Mouse (Mus musculus): Measurements from ENCODE around the gene Itgb4. TPM values are rescaled to one million over a fixed set of nuclear protein-coding genes. Genes with fewer than 3 reads are reported as not detected.
"Not testable (repeated sequence)": the region's sequence is repeated elsewhere in the genome, so short reads cannot be mapped to it uniquely, and the experiment has no call there.

The Itgb4 gene
- polyA plus RNA-seq, 2 experiments from 2014 or later, result not detected

DNA sequence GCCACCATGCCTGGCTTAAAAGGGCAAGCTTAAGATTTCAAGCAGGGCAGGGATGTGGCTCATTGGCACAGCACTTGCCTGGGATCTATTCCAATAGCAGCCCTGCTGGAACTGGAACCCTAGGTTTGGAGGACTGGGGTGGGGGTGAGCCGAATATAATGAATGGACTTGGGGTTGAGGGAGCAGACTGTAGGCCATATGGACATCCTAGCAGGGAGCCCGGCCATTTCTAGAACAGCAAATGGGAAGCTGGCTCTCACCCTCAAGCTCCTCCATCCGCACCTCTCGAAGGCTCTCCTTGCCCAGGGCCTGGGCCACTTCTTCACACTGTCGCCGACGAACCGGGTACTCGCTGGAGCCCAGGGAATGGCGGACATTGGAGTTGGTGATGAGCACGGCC is 35.2 kb downstream of the Itgb4 start:
- ATAC-seq, result no peak

DNA sequence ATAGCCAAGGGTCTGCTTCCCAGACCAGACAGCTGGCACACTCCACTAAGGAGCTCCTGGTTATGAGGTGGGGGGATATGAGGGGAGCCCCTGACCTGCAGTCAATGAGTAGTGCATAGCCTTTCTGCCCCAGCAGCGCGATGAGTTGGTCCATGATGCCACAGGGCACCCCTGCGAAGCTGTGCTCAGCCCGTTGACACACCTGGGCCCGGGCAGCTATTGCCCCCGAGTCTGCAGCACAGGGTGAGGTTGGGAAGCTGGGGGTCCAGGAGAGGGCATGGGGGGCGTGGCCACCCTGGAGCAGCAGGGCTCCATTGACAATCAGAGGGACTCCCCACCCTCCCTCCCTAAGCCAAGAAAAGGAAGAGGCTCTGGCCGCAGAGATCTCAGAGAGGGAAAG is 35.6 kb downstream of the Itgb4 start:
- no peak for ATAC-seq

DNA sequence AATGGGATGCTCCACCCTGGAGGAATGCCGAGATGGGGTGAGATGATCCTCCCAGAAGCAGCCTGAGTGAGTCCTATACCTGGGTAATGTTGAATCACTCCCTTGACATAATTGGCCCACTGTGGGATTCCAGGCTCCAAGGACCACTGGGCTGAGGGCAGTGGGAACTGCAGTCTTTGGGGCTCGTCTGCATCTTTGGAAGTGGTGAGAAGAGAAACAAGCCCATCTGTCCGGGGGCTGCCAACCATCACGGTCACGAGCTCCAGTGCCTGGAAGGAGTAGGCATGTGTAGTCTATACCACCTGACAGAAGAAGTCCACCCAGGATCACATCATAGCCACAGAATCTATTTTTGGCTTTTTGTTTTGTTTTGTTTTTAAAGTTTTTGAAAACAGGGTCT is 36.4 kb downstream of the Itgb4 start:
- ATAC-seq, result no peak

DNA sequence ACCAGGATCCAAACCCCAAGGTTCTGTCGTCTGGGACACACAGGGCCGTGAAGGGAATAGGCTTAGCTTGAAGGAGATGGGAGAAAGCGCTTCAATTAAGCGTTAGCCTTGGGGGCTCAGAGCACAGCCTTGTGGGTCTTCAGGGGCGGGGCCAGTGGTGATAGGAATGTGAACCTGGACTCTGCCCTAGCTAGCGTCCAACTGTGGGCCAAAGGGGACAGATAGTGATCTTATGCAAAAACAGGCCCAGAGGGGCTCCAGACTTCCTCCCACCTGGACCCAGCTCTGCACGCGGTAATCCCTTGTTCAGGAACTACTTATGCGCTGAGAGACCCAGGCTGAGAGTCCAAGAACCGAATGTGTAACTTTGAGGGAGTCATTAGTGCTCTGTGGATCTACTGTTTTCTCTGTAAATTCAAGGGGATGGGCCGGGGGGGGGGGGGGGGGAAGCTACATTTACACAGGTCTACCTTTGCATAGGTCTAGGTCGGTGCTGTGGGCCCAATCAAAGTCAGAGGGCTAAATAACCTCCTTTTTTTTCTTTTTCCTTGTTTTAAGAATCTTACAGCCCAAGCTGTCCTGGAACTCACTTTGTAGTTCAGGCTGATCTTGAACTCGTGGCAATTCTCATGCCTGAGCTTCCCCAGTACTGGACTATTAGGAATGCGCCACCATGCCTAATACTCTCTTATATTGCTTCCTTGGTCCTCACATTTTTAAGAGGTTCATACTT is 37.2 kb downstream of the Itgb4 start:
- no peak for ATAC-seq

DNA sequence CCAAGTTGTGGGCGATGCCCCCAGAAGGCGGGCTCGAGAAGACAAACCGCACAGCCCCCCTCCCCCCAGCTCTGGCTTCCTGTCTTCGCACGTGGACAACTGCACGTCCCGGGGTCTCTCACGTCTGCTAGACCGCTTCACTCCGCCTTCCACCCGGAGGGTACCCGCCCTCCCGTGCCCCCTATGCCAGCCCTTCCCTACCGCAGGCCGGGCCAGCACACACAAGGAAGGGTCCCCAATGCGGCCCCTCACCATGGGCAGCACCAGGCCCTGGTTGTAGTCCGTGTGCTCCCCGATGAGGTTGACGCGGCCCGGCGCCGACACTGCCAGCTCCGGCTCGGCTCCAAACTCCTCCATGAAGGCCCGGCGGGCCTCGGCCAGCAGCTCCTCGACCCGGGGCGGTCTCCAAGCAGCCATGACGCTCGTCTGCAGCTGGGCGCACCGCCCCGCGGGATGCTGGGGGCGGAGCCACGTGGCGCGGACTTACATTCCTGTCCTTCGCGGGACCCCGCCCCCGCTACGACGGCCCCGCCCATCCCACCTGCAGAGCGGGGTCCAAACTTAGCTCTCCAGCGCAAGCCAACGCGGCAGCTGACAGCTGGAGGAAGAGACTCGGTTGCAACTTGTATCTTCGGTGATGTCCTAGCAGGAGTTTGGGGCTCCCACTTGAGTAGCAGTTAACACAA is 37.9 kb downstream of the Itgb4 start, which contains the start of gene Galk1:
Gene Galk1, minus strand, starts transcription at position 458 of the 686 bp plus-strand sequence.
- ATAC-seq, result peak; percentile 94

DNA sequence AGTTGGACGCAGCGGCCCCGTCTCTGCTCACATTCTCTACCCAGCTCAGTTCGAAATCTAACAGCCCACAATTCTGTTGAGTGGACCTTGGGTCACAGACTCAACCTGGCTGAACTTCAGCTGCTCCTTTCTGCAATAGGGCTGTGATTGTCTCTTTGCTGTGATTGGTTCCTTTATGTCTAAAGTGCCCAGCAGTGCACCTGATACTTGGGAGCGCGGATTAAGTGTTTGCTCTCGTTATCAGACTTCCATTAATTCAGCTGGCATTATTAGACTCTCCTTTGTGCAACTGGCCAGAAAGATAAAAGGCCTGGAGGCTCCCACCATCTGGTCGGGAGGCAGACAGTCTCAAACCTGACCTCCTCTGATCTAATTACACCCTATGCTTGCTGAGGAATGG is 40.3 kb downstream of the Itgb4 start:
- no peak for ATAC-seq

DNA sequence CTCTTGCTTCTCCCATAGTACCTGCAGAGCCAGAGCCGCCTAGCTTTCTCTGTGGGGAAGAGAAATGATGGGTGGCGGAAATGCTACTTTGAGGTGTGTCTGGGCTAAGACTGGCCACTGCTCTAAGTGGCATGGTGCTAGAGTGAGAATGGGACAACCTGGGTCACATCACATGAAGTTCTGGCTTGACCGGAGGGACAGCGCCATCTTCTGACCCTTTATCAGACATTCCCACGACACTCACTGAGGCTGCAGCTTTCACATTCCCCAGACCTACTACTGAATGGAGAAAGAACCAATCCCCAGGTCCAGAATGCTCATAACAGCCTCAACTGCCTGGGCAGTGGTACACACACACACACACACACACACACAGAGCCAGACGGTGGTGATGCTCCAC is 43.6 kb downstream of the Itgb4 start:
- ATAC-seq, result no peak

DNA sequence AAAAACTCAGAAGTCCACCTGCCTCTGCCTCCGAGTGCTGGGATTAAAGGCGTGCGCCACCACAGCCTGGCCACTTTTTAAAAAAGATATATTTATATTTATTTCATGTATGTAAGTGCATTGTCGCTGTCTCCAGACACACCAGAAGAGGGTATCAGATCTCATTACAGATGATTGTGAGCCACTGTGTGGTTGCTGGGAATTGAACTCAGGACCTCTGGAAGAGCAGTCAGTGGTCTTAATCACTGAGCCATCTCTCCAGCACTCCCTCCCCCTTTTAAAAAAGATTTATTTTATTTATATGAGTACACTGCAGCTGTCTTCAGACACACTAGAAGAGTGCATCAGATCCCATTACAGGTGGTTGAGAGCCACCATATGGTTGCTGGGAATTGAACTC is 44.4 kb downstream of the Itgb4 start:
- not testable (repeated sequence) for ATAC-seq

DNA sequence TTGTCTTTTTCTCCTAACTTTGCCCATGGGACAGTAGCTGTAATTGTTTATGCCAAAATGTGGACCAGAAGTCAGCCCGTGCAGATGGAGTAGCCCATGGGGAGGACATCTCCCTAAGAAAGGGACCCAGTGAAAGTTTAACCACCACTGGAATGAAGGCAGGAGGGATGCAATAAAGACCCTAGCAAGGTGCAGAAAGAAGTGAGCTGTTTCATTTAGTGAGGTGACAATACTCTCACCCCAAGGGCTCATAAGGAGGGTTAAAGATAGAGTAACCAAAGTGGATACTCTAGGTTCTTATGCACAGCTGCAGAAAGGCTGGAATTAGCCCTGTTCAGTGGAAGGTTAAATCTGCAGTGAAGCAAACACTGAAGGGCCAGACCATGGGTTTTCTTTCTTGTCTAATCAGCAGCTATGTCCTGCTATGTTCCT is 44.9 kb downstream of the Itgb4 start:
- ATAC-seq, result no peak

DNA sequence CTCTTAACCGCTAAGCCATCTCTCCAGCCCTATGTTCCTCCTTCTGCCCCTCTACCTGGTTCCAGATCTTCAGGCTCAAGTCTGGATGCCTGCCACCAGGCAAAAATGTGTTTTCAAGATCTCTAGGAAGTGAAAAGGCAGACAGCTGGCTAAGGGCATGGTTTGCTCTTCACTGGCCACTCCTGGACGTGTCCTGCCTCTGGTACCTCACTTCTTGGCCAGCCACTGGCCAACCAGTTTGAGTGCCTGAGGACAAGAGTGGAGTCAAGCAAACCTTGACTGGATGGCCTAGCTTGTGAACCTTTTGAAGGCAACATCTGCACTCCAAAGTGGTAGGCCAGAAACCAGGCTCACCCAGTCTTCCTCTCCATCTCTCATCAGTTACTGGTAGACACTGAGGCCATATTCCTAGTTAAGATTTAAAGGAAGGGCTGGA is 45.5 kb downstream of the Itgb4 start:
- ATAC-seq, result no peak

DNA sequence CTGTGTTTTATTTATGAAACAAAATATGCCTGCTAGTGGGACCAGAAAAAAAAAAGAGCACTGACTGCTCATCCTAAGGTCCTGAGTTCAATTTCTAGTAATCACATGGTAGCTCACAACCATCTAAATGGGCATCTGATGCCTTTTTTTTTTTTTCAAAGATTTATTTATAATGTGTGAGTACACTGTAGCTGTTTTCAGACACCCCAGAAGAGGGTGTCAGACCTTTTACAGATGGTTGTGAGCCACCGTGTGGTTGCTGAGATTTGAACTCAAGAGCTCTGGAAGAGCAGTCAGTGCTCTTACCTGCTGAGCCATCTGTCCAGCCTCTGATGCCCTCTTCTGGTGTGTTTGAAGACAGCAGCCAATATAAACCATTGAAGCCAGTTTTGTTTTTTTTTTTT is 46.0 kb downstream of the Itgb4 start:
- no peak for ATAC-seq

DNA sequence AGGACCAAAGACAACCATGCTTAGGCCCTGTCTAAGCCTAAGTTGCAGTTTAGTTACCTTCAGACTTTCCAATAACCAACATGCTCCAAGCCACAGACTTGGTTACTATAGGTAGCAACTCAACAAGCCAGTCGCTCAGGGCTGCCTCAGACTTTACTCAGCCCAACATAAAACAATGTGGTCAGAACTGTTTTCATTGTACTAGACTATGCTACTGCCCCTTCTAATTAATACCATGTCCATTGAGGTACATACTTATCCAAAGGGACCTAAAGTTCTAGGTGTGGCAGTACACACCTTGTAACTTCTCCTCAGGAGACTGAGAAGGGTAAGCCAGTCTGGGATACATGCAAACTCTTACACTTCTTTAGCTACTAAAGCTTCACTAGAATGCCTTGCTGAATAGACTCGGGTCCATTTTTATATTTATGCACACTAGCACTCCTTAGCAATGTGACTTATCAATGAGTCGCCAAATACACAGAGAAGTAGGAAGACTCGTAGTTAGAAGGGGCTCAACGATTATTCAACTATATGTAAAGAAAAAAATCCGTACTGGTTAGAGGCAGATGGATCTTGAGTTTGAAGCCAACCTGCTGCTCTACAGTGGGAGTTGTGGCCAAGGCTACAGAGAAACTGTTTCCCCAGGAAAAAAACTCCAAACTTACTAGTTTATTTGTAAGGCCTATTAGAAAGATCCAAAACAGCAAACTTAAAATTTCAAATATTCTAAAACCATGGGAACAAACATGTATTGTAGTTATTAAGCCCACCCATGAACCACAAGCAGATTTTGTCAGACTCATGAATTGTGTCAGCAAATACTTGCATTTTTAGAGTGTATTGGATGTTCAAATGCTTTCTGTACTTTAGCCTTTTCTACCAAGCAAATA is 47.1 kb downstream of the Itgb4 start:
- ATAC-seq, result no peak

DNA sequence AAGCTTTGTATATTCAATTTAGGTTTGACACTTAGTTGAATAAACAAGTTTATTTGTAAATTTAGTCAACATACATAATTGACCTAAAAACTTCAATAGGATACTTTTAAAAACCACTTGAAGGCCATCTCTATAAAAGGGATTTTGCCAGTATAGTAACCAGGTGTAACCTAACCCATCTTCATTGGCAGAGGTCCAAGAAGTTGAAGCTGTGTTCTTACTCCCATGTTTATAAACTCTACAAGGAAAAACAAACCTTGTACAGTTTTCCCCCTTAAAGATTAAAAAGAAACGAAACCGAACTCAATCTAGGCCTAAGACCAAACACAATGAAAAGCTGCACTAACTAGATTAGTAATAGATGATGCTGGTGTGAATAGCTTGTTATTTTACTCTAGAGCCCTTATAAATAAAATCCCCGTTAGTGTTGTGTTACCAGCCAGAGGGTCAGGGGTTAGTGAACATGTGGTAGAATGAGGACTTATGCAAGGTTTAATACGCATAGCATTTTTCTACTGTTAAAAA is 47.8 kb downstream of the Itgb4 start:
- ATAC-seq, result no peak

DNA sequence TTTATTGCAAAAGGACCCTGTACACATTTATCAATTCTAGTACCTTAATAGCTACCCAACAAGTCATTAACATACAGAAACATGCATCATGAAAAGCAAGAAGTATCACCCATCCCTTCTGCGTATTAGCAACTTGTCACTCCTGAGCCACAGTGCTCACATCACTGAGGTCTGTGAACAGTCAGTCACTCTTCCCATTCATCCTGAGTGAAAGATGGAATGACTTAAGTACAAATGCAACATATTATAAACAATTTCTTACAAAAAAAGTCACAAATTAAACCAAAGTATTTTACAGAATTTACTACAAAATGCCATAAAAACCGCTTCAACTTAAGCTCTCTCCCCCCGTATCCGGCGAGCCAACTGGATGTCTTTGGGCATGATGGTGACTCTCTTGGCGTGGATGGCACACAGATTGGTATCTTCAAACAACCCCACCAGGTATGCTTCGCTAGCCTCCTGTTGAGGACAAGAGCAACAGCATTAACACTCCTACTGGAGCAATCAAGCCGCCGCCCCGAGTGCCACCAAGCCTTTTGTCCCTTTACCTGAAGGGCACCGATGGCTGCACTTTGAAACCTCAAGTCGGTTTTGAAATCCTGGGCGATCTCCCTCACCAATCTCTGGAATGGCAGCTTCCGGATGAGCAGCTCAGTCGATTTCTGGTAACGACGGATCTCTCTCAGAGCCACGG is 48.7 kb downstream of the Itgb4 start:
- not testable (repeated sequence) for ATAC-seq

DNA sequence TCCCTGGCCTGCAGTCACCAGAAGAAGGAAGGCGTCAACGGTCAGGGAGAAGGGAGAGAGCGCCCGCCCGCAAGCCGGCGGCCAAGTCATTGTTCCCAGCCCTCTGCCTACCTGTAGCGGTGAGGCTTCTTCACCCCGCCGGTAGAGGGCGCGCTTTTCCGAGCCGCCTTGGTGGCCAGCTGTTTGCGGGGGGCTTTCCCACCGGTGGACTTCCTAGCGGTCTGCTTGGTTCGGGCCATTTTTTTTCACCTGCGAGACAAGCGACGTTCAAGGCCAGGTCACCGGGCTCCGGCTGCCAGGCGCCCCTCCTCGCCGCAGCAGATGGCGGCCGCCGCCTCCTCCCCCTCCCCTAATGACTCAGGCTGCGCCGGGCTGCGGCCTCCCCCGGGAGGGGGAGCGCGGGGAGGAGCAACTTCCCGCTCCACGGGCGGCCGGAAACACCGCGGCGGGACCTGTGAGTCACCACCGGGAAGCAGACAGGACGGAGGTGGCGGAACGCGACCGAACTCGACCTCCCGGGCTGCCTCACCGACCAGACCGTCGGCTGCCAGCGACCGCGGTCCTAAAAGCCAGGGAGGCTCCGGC is 49.4 kb downstream of the Itgb4 start:
- peak; percentile 57 for ATAC-seq

DNA sequence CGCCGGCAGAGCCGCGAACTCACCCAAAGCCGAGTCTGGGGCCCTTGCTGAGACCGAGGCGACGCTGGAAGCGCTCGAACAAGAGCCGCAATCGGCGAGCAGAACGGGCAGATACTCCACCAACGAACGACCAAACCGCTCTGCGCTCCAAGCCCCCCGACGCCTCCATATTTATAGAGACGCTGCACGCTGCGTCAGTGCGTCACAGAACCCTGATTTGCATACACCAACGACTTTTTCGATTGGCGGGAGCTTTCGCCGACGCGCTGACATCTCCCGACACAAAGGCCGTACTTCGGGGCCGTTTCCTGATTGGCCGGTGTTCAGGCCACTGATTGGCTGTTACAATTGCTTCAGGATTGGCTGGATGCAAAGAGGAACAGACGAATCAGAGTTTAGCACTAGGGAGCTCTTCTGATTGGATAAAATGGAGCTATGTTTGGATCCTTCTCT is 49.9 kb downstream of the Itgb4 start:
- ATAC-seq, result peak; percentile 84

DNA sequence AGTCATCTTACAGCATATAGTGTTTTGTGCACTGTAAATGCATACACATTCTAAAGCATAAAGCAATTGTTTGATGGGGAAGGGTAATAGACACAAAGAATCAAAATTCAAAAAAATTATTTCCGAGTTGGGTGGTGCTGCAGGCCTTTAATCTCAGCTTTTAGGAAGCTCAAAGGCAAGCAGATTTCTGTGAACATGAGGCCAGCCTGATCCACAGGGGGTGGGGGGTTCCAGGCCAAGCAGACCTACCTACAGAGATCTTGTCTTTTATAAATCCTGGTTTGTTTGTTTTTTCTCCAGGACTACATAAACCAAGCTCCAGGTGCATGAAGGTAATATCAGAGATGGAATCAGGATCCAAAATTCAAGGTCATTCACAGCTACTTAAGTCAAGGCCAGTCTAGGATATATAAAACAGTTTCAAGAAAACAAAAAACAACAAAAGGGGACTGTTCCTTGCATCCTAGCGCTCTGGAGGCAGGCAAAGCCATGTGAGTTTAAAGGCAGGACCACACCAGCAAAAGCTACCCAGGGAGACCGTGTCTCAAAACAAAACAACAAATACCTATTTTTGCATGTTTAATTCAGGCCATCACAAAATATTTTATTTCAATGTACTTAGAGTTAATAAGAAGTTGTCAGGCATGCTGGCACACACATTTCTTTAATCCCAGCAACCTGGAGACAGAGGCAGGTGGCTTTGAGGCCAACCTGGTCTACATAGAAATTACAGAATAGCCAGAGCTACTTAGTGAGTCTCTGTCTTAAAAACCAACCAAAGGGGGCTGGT is 50.7 kb downstream of the Itgb4 start:
- no peak for ATAC-seq

DNA sequence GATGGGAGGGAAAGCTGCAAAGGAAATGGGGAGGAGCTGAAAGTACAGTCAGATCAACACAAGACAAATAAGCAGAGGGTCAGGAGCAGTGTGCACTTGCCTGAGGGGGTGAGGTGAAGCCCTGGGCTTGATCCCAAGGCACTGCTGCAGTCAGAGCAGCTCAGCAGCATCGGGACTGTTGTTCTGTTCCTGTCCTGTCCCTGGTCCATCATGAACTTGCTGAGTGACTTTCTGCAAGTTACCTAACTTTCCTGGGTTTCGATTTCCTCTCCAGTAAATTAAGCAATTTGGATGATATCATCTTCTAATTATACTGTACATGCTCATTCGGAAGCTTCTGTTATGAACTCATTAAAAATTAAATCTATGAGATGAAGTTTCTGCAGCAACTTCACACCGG is 53.2 kb downstream of the Itgb4 start, which contains the start of gene H3f3b:
Gene H3f3b, minus strand, starts transcription at position 207 of the 400 bp plus-strand sequence.
- no peak for ATAC-seq

DNA sequence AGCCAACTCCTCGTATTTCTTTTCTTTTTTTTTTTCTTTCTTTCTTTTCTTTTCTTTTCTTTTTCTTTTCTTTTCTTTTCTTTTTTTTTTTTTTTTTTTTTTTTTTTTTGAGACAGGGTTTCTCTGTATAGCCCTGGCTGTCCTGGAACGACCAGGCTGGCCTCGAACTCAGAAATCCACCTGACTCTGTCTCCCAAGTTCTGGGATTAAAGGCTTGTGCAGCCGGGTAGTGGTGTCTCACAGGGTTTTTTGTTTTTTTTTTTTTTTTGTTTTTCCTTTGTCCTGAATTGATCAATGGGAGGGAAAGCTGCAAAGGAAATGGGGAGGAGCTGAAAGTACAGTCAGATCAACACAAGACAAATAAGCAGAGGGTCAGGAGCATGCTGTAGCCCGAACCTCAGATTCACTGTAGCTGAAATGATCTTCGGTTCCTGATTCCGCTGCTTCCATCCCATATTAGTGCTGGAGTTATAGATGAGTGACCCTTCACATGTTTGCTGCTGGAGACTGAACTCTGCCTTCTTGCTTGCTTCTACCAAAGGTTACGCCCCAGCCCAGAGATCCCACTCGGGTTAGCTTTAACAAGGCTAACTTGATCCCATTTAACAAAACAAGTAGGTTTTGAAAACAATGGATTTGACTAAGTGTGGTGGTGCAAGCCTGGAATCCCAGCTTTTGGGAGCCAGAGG is 53.8 kb downstream of the Itgb4 start:
- no peak for ATAC-seq

Measured in CD4-positive, CD25-positive, alpha-beta regulatory T cell, adult 4 months (primary cell).